Mouse (Mus musculus): ENCODE data around the gene Amz2. TPM values are rescaled to one million over a fixed set of nuclear protein-coding genes. Genes with fewer than 3 reads are reported as not detected.

Amz2 gene
- polyA plus RNA-seq, 2 experiments: 43.6 to 88.2 TPM

DNA sequence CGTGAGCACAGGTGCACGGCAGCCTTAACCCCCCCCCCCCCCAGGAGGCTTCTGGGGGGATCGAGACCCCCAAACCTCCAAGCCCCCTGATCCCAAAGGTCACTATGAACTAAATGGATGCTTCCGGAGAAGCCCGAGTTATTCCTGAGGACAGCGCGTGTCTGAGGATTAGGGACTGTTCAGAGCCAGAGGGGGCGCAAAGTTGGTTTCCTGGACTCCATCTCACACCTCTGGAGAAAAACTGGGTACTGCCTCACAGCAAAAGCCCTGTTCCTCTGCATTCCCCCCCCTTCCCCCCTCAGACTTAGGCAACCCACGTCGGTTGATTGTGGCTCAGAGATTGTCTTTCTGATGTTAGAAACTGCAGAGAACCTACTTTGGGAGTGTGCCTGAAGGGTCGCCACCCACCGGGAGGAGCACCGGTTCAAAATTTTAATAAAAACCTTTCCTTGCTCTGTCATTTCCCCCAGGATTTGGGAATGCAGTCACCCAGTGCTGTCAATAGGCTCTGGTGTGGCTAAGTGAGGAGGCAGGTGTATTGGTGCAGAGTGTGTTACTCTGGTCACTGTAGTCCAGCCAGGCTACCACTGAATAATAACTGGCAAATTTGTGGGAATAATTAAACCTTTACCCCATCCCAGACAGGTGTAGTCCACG, 48.5 kb downstream of the Amz2 start:
- WGBS: 11% methylated on average over 13 of the region's 14 CpGs
- H3K4me2 ChIP-seq (replicated peaks; ENCODE audit: low read depth, low read length, severe bottlenecking): peak overlapping the region; percentile 98
- peaks cover 20% of the 10 kb centered on the region for H3K27me3 ChIP-seq (ENCODE audit: control insufficient read depth, insufficient read depth, low read length)
- no peak overlapping the region for H3K27ac ChIP-seq (replicated peaks; ENCODE audit: low read depth, low read length)
- no peaks in the 10 kb centered on the region for H3K36me3 ChIP-seq (ENCODE audit: control insufficient read depth, insufficient read depth, low read length)
- ATAC-seq (ENCODE audit: low FRiP score, low read depth): no peak
- peak overlapping the region; percentile 85; the same call in 1 of the 2 replicates for H3K9ac ChIP-seq (ENCODE audit: low read depth, low read length, severe bottlenecking)
- no peaks in the 10 kb centered on the region for H3K9me3 ChIP-seq (ENCODE audit: control insufficient read depth, low read length)
- H3K4me1 ChIP-seq (ENCODE audit: control insufficient read depth, insufficient read depth, low read length): peaks cover 8% of the 10 kb centered on the region
- TF ChIP-seq POLR2A (IDR thresholded peaks at IDR 0.05; ENCODE audit: borderline replicate concordance, extremely low read depth, insufficient read depth, insufficient read length): no peak
- H3K4me3 ChIP-seq (replicated peaks; ENCODE audit: low read length): peak overlapping the region; percentile 76
- peak; percentile 22 for DNase-seq (ENCODE audit: low spot score)

DNA sequence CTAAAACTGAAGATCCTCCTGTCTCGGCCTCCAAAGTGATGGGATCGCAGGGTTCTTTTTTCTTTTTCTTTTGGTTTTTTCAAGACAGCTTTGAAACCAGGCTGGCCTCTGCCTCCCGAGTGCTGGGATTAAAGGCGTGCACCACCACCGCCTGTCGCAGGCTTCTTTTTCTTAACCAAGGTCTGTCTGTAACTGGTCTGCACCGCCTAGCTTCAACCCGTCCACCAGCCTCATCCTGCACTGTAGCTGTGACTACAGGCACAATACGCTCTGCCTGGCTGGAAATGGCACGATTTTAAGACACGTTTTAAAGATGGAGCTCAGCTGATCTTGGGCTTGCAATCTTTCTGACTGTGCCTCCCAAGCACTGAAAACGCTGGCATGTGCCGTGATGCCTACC, 49.1 kb downstream of the Amz2 start:
- Histone ChIP-seq H3K4me3 (replicated peaks; ENCODE audit: low read length) (no peak overlapping the region), H3K4me2 (replicated peaks; ENCODE audit: low read depth, low read length, severe bottlenecking) (no peak overlapping the region), H3K27ac (replicated peaks; ENCODE audit: low read depth, low read length) (no peak overlapping the region), H3K27me3 (ENCODE audit: control insufficient read depth, insufficient read depth, low read length) (peaks cover 20% of the 10 kb centered on the region), H3K36me3 (ENCODE audit: control insufficient read depth, insufficient read depth, low read length) (no peaks in the 10 kb centered on the region), H3K9ac (ENCODE audit: low read depth, low read length, severe bottlenecking) (no peak overlapping the region), H3K4me1 (ENCODE audit: control insufficient read depth, insufficient read depth, low read length) (peaks cover 8% of the 10 kb centered on the region), H3K9me3 (ENCODE audit: control insufficient read depth, low read length) (no peaks in the 10 kb centered on the region)
- ATAC-seq (ENCODE audit: low FRiP score, low read depth) (no peak), DNase-seq (ENCODE audit: low spot score) (no peak)
- WGBS: 82% methylated on average over 13 of the region's 13 CpGs
- TF ChIP-seq POLR2A (IDR thresholded peaks at IDR 0.05; ENCODE audit: borderline replicate concordance, extremely low read depth, insufficient read depth, insufficient read length): no peak

DNA sequence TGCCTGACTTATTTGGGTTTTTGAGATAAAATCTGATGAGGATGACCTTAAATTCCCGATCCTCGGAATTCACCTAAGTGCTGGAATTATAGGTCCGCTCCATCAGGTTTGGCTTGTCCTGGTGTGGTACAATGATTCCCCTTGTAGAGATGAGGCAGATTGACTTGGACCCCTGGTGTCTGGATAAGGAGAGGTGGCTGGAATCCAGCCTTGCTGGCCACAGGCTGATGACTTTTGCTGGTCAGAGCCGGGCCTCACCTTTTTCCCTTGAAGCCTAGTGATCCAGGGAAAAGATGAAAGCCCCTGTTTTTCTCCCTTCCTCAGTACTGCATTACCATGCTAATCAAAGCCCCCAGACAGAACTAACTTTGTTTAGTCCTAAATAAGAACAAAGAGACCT, 50.0 kb downstream of the Amz2 start:
- Histone ChIP-seq H3K27ac (replicated peaks; ENCODE audit: low read depth, low read length) (no peak overlapping the region), H3K36me3 (ENCODE audit: control insufficient read depth, insufficient read depth, low read length) (no peaks in the 10 kb centered on the region), H3K4me1 (ENCODE audit: control insufficient read depth, insufficient read depth, low read length) (peaks cover 8% of the 10 kb centered on the region), H3K9ac (ENCODE audit: low read depth, low read length, severe bottlenecking) (no peak overlapping the region), H3K4me3 (replicated peaks; ENCODE audit: low read length) (no peak overlapping the region), H3K27me3 (ENCODE audit: control insufficient read depth, insufficient read depth, low read length) (peaks cover 20% of the 10 kb centered on the region), H3K9me3 (ENCODE audit: control insufficient read depth, low read length) (no peaks in the 10 kb centered on the region), H3K4me2 (replicated peaks; ENCODE audit: low read depth, low read length, severe bottlenecking) (no peak overlapping the region)
- no peak for TF ChIP-seq POLR2A (IDR thresholded peaks at IDR 0.05; ENCODE audit: borderline replicate concordance, extremely low read depth, insufficient read depth, insufficient read length)
- ATAC-seq (ENCODE audit: low FRiP score, low read depth) (no peak), DNase-seq (ENCODE audit: low spot score) (no peak)
- 78% methylated on average over 4 of the region's 4 CpGs for WGBS

- Histone ChIP-seq H3K9ac (ENCODE audit: low read depth, low read length, severe bottlenecking) (no peak overlapping the region), H3K4me2 (replicated peaks; ENCODE audit: low read depth, low read length, severe bottlenecking) (no peak overlapping the region), H3K36me3 (ENCODE audit: control insufficient read depth, insufficient read depth, low read length) (no peaks in the 10 kb centered on the region), H3K4me3 (replicated peaks; ENCODE audit: low read length) (no peak overlapping the region), H3K27me3 (ENCODE audit: control insufficient read depth, insufficient read depth, low read length) (peaks cover 15% of the 10 kb centered on the region), H3K27ac (replicated peaks; ENCODE audit: low read depth, low read length) (no peak overlapping the region), H3K4me1 (ENCODE audit: control insufficient read depth, insufficient read depth, low read length) (peaks cover 8% of the 10 kb centered on the region), H3K9me3 (ENCODE audit: control insufficient read depth, low read length) (no peaks in the 10 kb centered on the region)
- ATAC-seq (ENCODE audit: low FRiP score, low read depth) (no peak), DNase-seq (ENCODE audit: low spot score) (no peak)
- WGBS: 60% methylated on average over 2 of the region's 2 CpGs
- no peak for TF ChIP-seq POLR2A (IDR thresholded peaks at IDR 0.05; ENCODE audit: borderline replicate concordance, extremely low read depth, insufficient read depth, insufficient read length)
Measured at GRCm38 (mm10) chr11:109476241-109476640, 50.5 kb downstream of the Amz2 start.

DNA sequence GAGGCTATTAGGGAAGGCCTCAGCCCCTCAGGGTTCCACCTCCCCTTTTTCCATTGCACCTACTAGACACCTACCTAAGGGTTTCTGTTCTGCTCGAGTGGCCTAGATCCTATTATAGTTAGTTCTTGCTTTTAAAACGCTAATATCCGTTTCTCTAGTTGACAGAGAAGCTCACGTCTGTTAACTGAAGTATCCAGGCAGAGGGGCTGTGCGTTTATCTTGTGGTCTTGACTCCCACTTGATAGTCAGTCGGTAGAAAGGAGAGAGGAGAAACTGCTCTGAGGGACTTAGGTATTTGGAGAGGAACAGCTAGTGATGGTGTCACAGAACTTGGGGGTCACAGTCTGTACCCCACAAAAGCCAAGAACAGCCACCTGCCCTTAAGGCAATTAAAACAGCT, 50.9 kb downstream of the Amz2 start:
- H3K9ac ChIP-seq (ENCODE audit: low read depth, low read length, severe bottlenecking): no peak overlapping the region
- H3K4me1 ChIP-seq (ENCODE audit: control insufficient read depth, insufficient read depth, low read length): peaks cover 8% of the 10 kb centered on the region
- no peak overlapping the region for H3K4me3 ChIP-seq (replicated peaks; ENCODE audit: low read length)
- ATAC-seq (ENCODE audit: low FRiP score, low read depth): no peak
- TF ChIP-seq POLR2A (IDR thresholded peaks at IDR 0.05; ENCODE audit: borderline replicate concordance, extremely low read depth, insufficient read depth, insufficient read length): no peak
- no peak overlapping the region for H3K27ac ChIP-seq (replicated peaks; ENCODE audit: low read depth, low read length)
- H3K36me3 ChIP-seq (ENCODE audit: control insufficient read depth, insufficient read depth, low read length): no peaks in the 10 kb centered on the region
- 67% methylated on average over 6 of the region's 6 CpGs for WGBS
- no peak for DNase-seq (ENCODE audit: low spot score)
- no peaks in the 10 kb centered on the region for H3K9me3 ChIP-seq (ENCODE audit: control insufficient read depth, low read length)
- peaks cover 11% of the 10 kb centered on the region for H3K27me3 ChIP-seq (ENCODE audit: control insufficient read depth, insufficient read depth, low read length)
- no peak overlapping the region for H3K4me2 ChIP-seq (replicated peaks; ENCODE audit: low read depth, low read length, severe bottlenecking)

All from limb, embryonic 14.5 days (tissue).